In genomic region chr2:26266066-26266742, GRCm38 (mm10) we compare ENCODE assay signal across 23 mouse cellular contexts. TPM values are rescaled to one million over a fixed set of nuclear protein-coding genes. Genes with fewer than 3 reads are reported as not detected.
"Had no signal": no experiment of that assay in that cellular context is flagged by ENCODE, and none has a peak within 500 bp of the region (broad histone marks: within the 10 kb centered on the region; RNA-seq: fewer than 3 reads in every experiment).

No protein-coding gene starts in this region.

- H3K36me3 ChIP-seq: midbrain, embryonic 10.5 days; midbrain, embryonic 12.5 days; neural tube, embryonic 13.5 days; neural tube, embryonic 15.5 days had no signal

- H3K9me3 ChIP-seq: midbrain, embryonic 10.5 days; midbrain, embryonic 12.5 days; neural tube, embryonic 13.5 days; neural tube, embryonic 15.5 days had no signal

- H3K27me3 ChIP-seq: midbrain, embryonic 12.5 days; neural tube, embryonic 15.5 days had no signal

- DNase-seq: lung, embryonic 14.5 days; lung, postnatal 10 days; lung, postnatal 4 days; midbrain, embryonic 14.5 days; retina, postnatal 1 day; right cerebral cortex, adult 18-20 months; right cerebral cortex, postnatal 25 days; right cerebral cortex, postnatal 4 days; spleen, adult 18-20 months; thymus, adult 18-20 months; thymus, postnatal 14 days; thymus, postnatal 36 days had no signal

- H3K9ac ChIP-seq: liver, embryonic 14.5 days; lung, embryonic 14.5 days; midbrain, embryonic 12.5 days; neural tube, embryonic 13.5 days; neural tube, embryonic 15.5 days had no signal

- H3K4me2 ChIP-seq: lung, embryonic 14.5 days; midbrain, embryonic 12.5 days; neural tube, embryonic 13.5 days; neural tube, embryonic 15.5 days had no signal

- H3K4me1 ChIP-seq: midbrain, embryonic 12.5 days; neural tube, embryonic 13.5 days; neural tube, embryonic 15.5 days had no signal

- H3K4me3 ChIP-seq: midbrain, embryonic 10.5 days; midbrain, embryonic 12.5 days; myocyte; neural tube, embryonic 13.5 days; neural tube, embryonic 15.5 days had no signal

- H3K27ac ChIP-seq: liver, embryonic 14.5 days; midbrain, embryonic 10.5 days; midbrain, embryonic 12.5 days; neural tube, embryonic 13.5 days; neural tube, embryonic 15.5 days had no signal

- ATAC-seq: midbrain, embryonic 16.5 days had no signal

RNA-seq across cellular contexts. Expression of gene Ccdc187, which starts 28.2 kb away (rescaled TPM):
- polyA plus RNA-seq: neural tube, embryonic 11.5 days had no signal

RNA-seq across cellular contexts. Expression of gene Lhx3, which starts 58.1 kb away (rescaled TPM):
- polyA plus RNA-seq: liver, embryonic 14.5 days; liver, embryonic 16.5 days; lung, embryonic 14.5 days; lung, embryonic 16.5 days; midbrain, embryonic 14.5 days; midbrain, embryonic 16.5 days; myocyte; stomach, embryonic 14.5 days had no signal
